Mouse (Mus musculus) stomach, embryonic 16.5 days (tissue): Measurements from ENCODE around the gene Sec61b. TPM values are rescaled to one million over a fixed set of nuclear protein-coding genes. Genes with fewer than 3 reads are reported as not detected.

ENCODE experiments used
- polyA plus RNA-seq: library from polyadenylated mRNA; unstranded; fragments of >200 nt; fragmentation: Nextera tagmentation; extraction: Ambion mirVana; gene quantifications from 2 replicates; pipeline ENCODE4 v1.2.1, GENCODE M21; 2015

Gene Sec61b
- polyA plus RNA-seq, 1 experiment from 2014 or later: 480 TPM

Other genes with a start within 250 kb of the Sec61b start
- 29.8 and 30.5 TPM in 2 replicates for gene Tgfbr1, start 121.4 kb upstream of the Sec61b start, polyA plus RNA-seq
- 56.7 and 58.4 TPM in 2 replicates for gene Alg2, start 325 bp upstream of the Sec61b start, polyA plus RNA-seq